Mouse (Mus musculus) mesoderm, embryonic 11.5 days (tissue): Measurements from ENCODE around the gene 1190005I06Rik.

Experiments
- DNase-seq: peaks from one replicate; pipeline ENCODE4 v3.0.0-alpha.2; 2012; ENCODE audit warnings: low read depth, low spot score

1190005I06Rik gene

GRCm38 (mm10) chr8:120620441-120620840, 27.0 kb downstream of the 1190005I06Rik start:
- DNase-seq, result no peak

DNA sequence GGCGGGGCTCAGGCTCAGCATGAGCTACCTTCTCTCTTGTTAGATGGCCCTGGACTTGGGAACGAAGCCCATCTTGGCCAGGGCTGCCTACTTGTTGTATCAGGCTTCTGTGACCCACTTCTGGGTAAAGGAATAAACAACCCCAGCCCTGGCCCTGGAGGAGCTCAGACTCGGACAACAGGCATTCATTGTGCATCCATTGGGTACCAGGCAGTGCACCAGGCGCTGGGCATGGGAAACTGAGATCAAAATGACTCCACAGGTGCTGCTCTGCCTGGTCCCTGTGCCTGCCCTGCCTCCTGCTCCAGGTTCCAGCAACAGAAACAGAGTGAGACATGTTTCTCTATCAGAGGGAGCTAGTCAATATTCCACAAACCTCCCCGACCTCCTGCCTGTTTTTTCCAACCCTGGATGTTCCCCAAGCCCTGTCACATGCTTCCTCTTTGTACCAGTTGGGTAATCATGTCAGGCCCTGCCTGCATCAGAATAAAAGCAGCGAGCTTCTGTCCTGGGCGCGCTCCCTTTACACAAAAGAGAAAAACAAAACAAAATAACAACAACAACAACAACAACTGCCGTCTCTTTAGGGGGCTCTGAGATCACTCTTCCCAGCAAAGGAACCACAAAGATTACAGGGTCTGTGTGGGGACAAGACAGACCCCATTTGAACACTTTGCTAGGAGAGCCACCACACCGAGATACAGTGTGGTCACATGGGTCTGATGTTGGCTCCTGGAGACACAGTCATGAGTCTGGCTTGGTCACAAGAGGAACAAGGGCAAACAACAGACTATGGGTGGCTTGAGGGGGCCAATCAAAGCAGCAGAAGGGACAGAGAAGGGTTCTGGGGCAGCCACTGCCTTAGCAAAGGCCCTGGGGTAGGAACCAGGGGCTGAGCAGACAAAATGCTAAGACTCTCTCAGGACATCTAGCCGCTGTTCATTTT, 27.9 kb downstream of the 1190005I06Rik start:
- DNase-seq, result no peak

DNA sequence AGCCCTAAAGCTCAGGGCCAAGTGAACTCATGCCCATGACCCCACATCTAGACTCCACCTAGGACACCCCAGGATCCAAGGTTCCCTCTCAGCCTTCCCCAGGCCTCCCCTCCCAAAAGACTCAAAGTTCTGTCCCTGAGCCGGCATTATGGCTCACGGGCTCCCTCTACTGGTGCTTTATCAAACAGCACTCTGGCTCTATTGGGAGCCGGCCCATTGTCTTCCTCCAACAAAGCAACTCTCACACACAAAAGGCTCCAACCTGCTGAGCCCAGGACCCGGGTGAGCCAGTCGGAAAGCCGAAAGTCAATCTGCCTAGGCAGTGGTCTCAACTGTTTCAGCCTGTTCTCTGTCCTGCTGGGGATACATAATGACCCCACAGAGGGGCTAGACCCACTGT, 29.3 kb downstream of the 1190005I06Rik start:
- peak; percentile 87 for DNase-seq

- peak; percentile 61 for DNase-seq
Measured at GRCm38 (mm10) chr8:120616663-120617626, 30.5 kb downstream of the 1190005I06Rik start.

- no peak for DNase-seq
Measured at GRCm38 (mm10) chr8:120614491-120614890, 32.9 kb downstream of the 1190005I06Rik start.

DNA sequence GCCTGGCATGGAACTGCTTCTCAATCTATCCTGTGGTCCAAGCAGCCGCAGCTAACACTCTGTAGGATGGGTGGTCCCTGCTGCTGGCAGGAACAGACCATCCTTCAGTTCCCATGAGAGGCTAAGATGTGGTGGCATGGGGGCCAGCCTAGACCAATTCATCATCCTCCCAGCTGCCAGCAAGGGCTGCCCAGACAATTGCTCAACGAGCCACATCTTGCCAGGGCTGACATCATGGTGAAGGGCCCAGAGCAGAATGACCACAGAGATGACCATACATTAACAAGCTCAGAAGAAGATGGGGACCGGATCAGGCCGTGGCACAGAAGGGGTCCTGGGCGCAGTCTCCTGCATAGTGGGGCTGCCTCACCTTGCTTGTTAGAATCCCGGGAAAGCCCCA, 36.6 kb downstream of the 1190005I06Rik start:
- no peak for DNase-seq

DNA sequence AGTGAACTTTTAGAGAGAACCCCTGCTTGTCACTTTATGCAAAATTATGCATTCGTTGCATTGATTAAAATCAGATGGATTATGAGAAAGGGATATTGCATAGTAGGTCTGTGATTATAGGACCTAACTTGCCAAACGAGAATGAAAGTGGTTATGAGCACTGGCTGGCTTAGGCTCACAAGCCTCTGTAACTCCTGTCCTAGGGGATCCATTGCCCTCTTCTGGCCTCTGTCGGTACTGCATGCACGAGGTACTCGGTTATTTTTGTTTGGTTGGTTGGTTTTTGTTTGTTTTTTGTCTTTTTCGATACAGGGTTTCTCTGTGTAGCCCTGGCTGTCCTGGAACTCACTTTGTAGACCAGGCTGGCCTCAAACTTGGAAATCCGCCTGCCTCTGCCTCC, 39.5 kb downstream of the 1190005I06Rik start:
- peak; percentile 72 for DNase-seq

GRCm38 (mm10) chr8:120607460-120607859, 40.0 kb downstream of the 1190005I06Rik start:
- DNase-seq, result no peak

GRCm38 (mm10) chr8:120602672-120603071, 44.8 kb downstream of the 1190005I06Rik start:
- peak; percentile 68 for DNase-seq

- peak; percentile 61 for DNase-seq
Measured at GRCm38 (mm10) chr8:120599504-120599903, 47.9 kb downstream of the 1190005I06Rik start.

DNA sequence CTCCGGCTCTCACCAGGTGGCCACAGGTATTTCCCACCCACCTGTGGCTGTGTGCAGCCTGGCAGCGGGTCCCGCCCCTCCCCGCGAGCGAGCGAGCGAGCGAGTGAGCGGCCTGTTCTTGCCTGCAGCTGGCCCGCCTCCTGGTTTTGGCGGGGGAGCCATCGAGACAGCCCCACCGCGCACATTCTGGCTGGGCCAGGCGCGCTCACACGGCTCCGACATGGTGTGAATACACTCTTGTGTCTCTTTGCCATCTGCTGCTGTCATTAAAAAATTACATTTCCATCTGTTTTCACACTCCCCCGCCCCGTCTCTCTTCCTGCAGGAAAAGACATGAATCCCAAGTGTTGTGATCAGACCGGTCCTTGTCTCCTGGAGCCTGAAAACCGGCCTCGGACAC, 48.9 kb downstream of the 1190005I06Rik start:
- peak; percentile 49 for DNase-seq

DNA sequence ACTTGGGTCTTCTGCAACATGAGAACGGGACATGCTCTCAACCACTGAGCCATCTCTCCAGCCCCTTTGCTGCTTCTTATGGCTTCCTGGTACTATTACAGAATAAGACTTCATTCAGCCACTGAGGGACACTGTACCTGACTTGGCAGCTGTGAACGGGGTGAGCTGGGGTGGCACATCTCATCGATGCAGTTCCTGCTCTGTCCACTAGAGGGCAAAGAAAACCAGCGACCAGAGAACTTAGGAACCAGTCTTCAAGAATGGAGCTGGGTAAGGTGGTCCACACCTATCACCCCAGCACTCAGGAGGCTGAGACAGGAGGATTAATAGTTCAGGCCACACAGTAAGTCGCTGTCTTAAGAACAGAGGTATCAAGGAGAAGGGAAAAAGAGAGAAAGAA, 51.5 kb downstream of the 1190005I06Rik start:
- DNase-seq, result peak; percentile 84

GRCm38 (mm10) chr8:120594571-120594970, 52.9 kb downstream of the 1190005I06Rik start:
- DNase-seq, result no peak

DNA sequence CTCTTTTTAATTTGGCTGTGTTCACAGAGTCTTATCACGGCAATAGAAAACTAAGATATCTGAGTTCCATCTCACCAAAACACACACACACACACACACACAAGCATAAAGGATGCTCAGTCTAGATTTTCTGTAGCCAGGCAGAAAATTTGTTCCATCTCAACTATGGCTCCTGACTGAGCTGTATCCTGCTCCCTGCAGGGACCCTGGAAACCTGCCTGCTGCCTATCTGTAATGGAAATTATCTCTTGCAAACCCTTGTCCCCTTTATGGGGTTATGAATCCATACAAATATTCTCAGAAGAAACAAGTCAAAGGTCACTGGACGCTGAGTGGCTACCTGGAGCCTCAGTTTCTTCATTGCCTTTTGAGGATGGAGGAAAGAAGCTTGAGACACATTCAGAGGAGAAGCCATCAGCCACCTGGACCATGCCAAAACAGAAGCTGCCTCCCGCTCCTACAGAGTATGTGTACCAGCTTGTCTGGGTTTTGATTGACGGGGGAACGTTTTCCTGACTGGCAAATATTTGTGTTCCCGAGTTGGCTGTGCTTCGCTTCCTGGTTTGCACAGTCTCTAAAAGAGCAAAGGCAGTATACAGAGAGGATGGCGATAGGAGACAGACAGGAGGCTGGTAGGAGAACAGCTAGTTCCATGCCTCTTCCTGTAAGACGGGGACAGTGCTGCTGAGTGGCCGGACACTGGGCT, 55.7 kb downstream of the 1190005I06Rik start:
- no peak for DNase-seq

GRCm38 (mm10) chr8:120589921-120590320, 57.5 kb downstream of the 1190005I06Rik start:
- DNase-seq, result no peak

GRCm38 (mm10) chr8:120588908-120589771, 58.3 kb downstream of the 1190005I06Rik start, which contains the start of gene Gins2:
Gene Gins2 (minus strand): TSS chr8:120589304.
- DNase-seq, result peak; percentile 99

- DNase-seq, result no peak
Measured at GRCm38 (mm10) chr8:120585521-120585920, 61.9 kb downstream of the 1190005I06Rik start.

DNA sequence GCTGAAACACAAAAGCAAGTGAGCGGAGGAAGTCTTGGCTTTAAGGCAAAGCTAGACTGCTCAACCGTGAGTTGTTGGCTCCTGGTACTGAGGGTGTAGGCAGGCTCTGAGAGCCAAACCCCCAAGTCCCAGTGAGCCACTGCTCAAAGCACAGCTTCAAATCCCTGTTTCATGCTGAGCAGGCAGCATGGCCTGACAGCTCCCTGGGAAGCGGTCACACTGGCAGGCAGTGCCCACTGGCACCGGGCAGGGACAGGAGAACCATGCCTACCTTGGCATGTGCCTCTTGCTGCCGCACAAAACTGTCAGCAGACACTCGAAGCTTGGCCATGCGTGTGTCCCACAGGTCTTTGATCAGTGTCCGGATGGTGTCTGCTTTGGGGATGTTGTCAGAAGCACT, 65.6 kb downstream of the 1190005I06Rik start:
- no peak for DNase-seq

DNA sequence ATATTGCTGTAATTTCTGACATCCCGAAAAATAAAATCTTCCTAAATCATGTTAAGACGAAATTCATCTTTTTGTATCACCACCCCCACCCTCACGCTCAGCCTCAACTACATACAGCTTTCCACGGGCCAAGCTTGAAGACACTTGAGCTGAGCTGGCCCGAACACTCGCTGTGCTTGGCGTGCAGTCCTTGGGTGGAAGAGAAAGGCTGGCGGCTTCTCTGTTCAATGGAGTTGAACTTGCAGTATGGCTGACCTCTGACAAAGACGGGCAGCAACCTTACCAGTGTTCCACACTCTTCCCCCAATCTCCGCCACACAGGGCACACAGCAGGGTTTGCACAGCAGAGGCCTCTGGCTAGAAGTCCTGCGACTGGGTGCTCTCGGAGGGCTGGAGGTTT, 66.1 kb downstream of the 1190005I06Rik start:
- DNase-seq, result no peak

- DNase-seq, result no peak
Measured at GRCm38 (mm10) chr8:120580336-120581000, 67.0 kb downstream of the 1190005I06Rik start.
